Mouse (Mus musculus): ENCODE data around the gene Uncx. TPM values are rescaled to one million over a fixed set of nuclear protein-coding genes. Genes with fewer than 3 reads are reported as not detected.

Uncx gene
- polyA plus RNA-seq, 1 experiment = not detected

DNA sequence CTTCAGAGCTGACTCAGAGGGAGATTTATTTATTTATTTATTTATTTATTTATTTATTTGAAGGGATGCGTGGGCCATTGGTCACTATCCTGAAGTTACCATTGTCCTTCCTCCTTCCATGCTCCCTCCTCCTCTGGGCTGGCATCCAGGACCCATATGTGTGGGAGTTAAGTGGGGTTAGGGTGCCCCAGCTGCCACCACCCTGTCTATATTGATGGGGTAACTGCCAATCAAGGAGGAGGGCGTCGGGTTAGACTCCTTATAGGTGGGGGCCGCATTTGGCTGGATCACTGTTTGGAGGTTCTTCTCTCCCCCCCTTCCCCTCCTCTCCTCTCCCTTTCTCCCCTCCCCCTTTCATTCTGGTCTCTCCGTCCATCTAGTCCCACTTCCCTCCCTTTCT is 738 bp upstream of the Uncx start:
- no peak for DNase-seq (ENCODE audit: low spot score)

DNA sequence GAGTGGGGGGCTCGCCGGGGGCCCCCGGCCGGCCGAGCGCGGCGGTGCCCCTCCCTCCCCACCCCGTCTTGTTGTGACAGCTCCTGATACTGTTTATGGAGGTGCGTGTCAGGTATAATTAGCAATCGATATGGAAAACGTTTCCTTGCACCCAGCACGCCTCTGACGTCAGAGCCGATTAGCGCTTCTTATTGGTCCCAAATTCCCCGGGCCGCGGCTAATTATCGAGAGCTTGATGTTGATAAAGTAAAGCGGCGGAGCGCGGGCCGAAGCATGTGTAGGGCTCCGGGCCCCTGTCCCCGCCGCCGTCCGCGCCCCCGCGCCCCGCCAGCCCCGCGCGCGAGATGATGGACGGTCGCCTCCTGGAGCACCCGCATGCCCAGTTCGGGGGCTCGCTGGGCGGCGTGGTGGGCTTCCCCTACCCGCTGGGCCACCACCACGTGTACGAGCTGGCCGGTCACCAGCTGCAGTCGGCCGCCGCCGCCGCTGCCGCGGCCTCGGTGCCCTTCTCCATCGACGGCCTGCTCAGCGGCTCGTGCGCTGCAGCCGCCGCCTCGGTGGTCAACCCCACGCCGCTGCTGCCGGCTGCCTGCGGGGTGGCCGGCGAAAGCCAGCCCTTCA is 466 bp downstream of the Uncx start:
- DNase-seq (ENCODE audit: low spot score) = no peak

DNA sequence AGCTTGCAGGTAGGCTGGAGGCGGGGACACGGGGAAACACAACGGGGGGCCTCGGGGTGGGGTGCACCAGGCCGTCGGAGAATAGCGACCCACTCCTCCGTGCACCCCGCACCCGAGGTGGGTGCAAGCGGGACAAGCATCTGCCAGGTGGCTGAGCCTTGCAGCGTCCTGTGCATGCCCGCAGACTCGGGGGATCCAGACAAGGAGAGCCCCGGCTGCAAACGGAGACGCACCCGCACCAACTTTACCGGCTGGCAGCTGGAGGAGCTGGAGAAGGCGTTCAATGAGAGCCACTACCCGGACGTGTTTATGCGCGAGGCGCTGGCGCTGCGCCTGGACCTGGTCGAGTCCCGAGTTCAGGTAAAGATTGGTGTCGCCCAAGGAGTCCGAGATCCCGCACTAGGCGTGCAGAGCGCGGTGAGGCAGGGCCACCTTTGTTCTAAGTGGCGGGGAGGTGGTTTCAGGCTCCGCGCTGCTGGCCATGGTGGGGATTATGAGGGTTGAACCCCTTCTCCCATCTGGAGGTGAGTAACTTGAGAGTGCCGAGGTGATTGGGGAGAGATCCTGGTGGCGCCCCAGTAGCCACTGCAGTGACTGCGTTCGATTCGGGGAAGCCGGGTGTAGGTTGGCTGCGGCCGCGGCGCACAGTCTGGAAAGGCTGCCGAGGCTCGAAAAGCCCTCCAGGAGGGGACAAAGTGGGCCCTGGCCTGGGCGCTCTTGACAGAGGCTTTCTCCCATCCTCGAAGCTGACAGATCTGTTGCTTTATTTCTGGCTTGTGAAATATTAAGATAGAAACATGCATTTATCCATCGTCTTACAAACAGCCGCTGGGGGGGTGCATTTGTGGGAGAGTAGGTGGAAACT is 1.2 kb downstream of the Uncx start:
- no peak for DNase-seq (ENCODE audit: low spot score)

DNA sequence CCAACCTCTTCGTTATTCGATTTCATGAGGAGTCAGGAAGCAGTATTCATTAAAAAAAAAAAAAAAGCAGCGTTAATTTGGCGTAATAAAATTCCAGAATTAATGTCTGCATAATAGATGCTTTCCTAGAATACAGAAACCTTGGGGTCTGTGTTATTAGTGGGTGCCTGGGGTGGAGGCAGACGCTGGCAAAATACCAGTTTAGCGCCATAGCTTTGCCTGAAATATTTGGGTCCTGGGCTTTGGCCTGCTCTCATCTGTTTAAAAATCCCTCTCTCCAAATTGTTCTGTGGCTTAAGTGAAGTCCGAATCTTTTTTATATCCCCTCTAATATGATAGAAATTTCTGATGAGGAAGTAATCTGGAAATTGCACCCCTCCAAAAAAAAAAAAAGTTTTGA is 1.9 kb downstream of the Uncx start:
- no peak for DNase-seq (ENCODE audit: low spot score)

DNA sequence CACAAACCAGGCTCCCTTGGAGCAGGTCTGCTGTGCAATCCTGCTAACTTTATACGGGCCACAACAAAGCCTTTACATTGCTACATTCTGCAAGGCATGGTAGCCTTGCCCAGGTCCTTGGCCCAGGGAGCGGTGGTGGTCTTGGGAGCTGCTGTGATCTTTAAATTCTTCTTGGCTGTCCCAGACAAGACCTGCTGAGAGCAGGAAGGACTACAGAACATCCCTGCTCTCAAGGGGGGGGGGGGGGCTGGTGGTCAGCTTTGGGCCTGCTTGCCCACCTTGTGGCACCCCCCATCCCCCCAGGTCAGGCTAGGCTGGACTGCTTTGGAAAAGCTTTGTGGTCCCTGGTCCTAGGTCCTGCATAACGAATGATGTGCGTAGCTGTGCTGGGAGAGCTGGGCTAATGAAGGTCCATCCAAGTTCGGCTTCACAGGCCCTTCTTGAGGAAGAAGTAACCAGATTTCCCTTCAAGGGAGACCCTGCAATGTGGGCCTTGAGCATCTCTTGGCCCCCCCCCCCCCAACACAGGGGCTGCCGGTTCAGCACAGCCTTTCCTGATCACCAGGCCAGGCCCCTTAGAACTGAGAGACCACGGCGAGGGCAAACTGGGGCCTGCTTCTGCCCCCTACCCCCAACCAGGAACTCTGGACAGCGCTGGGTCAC is 2.5 kb downstream of the Uncx start:
- DNase-seq (ENCODE audit: low spot score) = no peak

DNA sequence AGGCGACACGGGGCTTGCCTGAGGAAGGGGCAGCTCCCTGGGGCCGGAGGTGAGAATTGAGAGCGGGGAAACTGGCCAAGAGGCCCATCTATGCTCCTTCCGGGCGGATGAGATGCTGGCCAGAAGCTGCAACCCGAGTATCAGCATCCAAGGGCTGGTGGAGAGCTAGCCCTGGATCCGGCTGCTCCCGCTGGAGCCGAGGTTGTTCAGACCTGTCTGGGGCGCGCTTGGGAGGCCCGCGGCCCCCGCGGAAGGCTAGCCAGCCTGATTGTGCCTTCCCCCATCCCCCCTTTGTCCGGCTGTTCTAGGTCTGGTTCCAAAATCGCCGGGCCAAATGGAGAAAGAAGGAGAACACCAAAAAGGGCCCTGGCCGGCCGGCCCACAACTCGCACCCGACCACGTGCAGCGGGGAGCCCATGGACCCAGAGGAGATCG is 3.1 kb downstream of the Uncx start:
- DNase-seq (ENCODE audit: low spot score) = no peak

DNA sequence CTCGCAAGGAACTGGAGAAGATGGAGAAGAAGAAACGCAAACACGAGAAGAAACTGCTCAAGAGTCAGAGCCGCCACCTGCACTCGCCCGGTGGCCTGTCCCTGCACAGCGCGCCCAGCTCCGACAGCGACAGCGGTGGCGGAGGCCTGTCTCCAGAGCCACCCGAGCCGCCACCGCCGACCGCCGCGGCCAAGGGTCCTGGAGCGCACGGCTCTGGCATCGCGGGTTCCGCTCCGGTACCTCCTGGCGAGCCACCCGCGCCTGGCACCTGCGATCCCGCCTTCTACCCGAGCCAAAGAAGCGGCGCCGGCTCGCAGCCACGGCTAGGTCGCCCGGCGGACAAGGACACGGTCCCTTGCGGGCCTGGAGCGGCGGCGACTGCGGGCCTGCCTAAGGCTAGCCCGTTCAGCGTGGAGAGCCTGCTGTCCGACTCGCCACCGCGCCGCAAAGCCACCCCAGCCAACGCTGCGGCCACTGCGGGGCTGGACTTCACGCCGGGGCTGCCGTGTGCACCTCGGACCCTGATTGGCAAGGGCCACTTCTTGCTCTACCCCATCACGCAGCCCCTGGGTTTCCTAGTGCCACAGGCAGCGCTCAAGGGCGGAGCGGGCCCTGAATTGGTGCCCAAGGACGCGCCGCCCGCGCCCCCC is 3.6 kb downstream of the Uncx start:
- DNase-seq (ENCODE audit: low spot score) = no peak

DNA sequence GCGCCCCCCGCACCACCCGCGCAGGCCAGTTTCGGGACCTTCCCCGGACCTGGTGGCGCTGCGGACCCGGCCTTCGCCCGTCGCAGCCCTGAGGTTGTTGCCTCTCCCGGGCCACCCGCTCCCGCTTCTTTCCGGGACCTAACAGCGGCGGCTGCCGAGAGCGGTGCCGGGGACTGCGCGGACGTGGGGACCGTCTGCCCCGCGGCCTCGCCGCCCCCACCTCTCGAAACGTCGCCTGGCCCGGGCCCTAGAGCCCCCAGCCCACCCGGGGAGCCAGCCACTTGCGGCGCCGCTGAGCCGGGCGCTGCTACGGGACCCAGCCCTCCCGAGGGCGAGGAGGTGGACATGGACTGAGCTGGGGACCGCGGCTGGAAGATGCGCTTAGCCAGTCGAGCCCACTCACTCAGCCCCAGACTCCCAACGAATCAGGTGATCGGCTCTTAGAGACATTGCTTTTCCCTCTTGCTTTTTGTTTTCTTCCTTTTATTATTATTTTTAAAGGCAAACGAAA is 4.2 kb downstream of the Uncx start:
- no peak for DNase-seq (ENCODE audit: low spot score)

DNA sequence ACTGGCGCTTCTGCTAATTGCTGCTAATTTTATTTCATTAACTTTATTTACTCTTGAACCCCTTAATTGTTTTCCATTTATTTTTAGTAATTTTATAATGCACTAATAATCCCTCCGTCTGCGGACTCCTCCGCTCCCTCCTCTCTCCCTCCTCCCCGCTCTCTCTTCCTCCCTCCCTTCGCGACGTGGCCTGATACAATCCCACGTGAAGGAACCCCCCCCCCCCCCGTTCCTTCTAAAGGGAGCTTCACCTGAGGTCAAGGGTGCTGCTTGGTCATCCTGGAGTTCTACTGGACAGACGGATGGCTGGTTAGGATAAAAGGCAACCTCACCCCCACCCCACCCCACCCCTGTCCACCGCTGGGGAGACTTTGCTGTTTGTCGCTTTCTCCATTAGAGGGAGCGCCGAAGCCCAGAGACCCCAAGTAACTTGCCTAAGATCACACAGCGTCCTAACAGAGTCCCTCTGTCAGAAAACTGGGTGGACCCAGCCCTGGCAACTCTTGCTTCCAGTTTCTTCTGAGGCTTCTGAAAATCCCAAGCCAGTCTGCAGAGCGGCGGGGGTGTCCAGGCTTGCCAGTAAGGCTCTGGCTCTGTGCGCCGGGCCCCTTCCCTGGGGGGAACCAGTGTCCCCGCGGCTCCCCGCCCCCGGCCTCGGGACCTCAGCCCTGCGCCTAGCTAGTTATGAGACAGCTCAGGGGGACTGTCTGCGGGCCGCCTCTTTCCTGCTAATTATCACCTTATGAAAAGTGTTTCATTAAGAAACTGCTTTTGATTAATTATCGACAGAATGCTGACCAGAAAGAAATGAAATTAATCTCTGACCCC is 10.4 kb downstream of the Uncx start:
- DNase-seq (ENCODE audit: low spot score) = no peak

DNA sequence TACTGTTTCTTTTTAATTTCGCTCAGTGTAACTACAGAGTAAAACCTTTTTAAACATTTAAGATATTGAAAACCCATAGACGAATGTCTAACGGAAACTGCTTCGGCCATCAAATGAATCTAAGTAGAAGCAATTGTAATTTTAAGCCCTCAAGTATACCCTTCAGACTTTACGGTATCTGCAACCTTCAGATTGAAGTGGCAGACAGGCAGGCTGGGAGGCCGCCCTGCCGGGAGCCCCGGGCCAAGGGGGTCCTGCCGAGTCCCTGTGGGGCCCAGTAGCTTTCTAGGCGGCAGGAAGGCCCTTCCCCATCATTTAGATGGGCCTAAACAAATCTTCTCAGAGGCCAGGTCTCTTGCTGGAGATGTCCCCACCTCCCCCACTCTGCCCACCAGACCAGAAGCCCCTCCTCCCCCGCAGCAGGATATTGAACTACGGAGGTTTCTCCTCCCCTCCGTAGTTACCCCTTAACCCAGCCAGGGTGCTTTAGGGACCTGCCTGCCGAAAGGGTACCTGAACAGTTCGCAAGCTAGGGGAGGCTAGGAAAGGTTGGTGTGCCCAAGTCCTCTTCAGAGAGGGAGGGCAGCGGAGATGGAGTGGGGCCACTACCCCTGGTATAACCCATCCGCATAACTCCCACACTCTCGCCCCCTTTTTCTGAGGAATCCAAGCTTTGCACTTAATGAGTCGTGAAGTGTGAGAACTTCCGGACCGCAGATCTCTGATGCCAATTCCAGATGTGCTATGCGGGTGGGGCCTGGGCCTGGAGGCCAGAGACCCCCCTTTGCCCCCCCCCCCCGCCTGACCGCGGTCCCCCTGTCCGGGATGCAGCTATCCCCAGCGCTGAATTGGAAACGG is 11.4 kb downstream of the Uncx start:
- DNase-seq (ENCODE audit: low spot score) = no peak

DNA sequence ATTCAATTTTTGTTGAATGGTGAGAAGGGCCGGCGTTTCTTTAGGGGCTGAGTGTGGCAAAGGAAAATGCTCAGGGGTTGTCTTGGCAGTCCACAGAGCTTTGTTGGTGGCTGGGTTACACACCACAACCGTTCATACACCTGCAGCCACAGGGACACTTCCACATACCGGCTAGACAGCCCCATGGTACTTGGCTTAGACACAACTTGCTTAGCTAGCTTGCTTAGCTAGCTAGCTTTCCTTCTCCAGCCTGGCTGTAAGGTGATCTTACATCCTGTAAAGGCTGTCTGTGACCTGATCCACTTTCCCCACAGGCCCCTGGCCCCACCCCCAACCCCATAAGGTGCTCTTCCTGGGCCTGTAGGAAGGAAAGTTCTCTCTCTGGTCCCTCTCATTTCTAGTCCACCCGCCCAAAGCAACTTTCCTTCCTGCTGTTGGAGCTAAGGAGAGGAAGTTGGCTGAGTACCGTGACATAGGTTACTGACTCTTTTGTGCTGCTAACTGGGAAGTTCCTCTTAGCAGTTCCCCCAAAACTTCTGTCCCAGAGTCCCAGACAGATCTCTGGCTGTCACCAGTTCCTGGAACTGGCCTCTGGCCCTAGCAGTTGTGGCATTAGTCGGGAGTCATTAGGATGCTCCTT is 12.3 kb downstream of the Uncx start:
- DNase-seq (ENCODE audit: low spot score) = no peak

DNA sequence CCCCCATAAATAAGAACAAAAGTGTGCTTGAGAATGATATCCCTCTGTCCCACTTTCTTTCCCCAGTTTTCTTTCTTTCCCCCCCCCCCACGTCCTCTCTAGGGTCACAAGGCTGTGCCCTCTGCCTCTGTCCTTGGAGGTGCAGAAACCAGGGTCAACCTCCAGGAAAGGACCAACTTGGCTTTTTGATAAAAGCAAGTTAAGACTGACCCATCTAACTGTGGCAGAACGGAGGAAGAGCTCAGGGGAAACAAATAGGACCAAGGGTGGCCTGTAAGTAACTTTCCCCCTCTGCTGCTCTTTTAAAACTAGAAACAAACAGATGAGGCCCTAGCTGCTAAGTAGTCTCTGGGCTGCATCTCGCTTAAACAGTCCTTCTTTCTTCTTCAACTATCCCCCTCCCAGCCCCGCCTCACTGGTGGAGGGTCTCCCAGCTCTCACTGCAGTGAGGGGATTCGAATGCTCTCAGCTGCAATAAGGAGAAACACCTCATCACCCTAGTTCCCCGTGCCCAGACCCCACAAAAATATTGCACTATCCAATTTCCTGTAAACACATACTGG is 12.9 kb downstream of the Uncx start:
- DNase-seq (ENCODE audit: low spot score) = no peak

DNA sequence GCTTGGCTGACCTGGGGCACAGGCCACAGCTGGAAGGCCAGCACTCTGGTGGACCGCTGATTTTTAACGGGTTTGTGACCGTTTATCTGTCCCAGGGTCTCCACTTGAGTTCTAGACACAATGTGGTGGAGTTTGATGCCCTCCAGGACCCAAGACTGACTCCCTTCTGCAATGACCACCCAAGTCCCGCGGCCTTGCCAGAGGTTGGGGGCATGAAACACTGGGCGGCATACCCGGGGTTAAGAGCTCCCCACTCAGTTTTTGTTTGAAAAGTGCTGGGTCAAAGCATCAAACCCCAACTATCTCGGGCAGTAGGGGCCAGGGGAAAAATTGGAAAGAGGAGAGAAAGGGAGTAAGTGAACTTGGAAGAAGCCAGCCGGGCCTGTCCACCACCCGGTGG is 13.8 kb downstream of the Uncx start:
- DNase-seq (ENCODE audit: low spot score) = no peak

DNA sequence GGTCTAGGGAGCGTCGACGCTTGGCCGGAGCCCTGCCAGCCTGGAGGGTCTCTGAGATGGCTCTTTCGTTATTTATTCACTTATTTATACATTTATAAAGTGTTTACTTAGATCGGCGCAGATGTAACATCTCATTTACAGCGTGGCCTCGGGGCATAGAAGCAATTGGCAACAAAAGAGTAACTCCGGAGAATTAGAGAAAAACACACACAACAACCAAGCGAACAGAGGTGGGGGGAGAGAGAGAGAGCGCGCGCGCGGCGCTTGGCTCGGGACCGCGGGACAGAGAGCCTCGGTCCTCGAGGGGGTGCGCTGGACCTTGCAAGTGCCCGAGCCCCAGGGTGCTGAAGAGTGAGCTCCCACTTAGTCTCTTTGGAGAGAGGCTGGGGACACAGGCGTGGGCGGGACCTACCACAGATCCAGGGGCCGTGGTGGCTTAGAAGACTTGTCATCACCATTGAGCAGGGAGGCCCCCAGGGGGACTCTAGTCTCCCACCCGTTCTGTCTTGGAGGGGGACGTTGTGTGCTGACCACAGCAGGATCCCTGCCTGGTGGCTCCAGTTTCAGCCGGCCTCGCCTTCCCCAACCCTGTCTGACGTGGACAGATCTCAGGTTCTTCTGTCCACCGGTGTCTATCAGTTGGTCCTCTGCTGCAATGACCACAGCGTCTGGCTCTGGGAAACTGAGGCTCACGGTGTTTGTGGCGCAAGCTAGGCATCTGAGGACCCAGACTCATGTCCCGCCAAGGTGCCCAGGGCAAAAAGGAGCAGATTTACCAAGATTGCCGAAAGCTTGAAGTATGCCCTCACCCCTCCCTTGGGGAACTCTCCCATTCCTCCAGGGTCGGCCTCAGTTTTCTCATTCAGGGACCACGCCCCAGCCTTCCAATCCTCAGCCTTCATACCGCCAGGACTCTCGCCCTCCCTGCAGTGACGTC is 14.5 kb downstream of the Uncx start:
- DNase-seq (ENCODE audit: low spot score) = no peak

DNA sequence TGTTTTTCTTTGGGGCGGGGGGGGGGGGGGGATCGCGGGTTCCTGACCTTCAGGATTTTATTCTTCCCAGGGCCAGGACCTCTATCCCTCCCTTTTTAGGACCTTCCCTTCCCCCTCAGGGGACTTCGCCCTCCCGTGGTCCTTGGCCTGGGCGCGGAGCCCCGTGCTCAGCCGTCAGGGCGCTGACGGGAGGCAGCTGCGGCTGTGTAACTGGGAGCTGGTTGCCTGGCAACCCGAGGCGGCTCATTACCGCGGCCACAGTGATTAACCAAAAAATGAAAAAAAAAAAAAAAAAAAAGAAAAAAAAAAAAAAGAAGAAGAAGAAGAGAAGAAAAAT is 15.1 kb downstream of the Uncx start:
- DNase-seq (ENCODE audit: low spot score) = no peak

DNA sequence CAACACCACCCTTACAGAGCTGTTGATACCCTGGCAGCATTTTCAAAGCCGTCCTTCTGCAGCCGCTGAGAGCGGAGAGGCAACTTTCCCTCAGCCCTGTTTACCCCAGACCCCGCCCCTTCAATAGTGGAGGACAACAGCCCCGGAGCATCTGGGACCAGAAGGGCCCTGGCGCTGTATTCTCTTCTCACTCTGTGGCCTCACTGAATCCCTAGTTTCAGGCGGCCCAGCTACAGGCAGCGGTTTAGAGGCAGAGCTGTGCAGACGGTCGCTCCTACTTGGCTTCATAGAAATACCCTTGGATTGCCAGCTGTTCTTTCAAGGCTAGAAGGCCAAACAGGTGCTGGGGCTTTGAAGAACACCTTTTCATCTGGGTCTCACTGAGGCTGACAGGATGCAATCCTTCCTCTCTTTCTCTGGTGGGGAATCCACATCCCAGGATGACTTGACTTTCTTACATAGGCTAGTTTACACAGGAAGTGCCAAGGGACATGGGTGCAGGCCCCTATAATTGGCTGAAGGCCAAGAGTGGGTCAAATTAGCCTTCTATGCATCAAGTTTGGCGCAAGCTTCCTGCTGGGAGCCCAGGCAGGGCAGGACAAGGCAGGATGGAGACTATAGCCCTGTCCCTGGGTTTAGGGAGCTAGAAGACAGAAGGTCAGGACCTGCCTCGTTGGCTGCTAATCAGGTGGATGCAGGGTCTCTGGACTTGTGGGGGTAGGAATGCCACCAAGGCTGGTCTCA is 15.8 kb downstream of the Uncx start:
- no peak for DNase-seq (ENCODE audit: low spot score)

DNA sequence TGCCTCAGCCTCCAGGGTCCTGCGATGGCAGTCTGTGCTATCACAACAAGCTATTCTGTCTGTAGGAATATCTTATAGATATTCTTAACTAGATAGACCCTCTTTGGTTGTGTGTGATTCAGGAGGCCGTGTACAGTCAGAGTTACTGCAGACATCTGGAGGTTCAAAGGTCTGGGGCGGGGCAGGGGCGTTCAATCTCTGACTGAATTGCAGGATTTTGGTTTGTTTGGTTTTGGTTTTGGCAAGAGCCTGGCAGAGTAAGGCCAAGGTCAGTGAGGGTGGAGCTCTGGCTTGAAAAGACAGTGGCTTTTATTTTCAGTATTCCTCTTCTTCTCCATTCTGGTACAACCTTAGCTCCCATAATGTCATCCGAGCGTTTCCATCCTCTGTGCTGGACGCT is 16.5 kb downstream of the Uncx start:
- DNase-seq (ENCODE audit: low spot score) = no peak

All from urinary bladder, adult 2 months (tissue).